8 mouse cellular contexts compared by ENCODE assay signal in genomic region chr9:108452291-108452906, GRCm38 (mm10). TPM values are rescaled to one million over a fixed set of nuclear protein-coding genes. Genes with fewer than 3 reads are reported as not detected.
DNase-seq lines count a peak whose midpoint lies in the region; ATAC-seq and TF ChIP-seq lines count a peak whose summit lies in the region.

No protein-coding gene starts in this region.

- peak overlapping the region; percentile 80 for H3K4me2 ChIP-seq in forebrain, embryonic 16.5 days (ENCODE audit: low read length)

- 0 out of 2 replicates have a peak, but pooled peaks have one; percentile 16 for TF ChIP-seq POLR2A in lung, adult 2 months (IDR thresholded peaks at IDR 0.05; ENCODE audit: borderline replicate concordance, extremely low read depth, low read depth, low read length)

- in situ Hi-C loops in ES-E14 (cut with MboI; ENCODE audit: low sequenced_read_pairs in 2 of 2, unreplicated experiment in 2 of 2), result no loop called here

- H3K4me1 ChIP-seq in ES-E14 (ENCODE audit: control insufficient read depth in 2 of 2, insufficient read depth in 2 of 2, low read length in 2 of 2, poor library complexity in 1 of 2), result peaks cover 7 to 24% of the 10 kb centered on the region in 2 experiments; a peak in 3 of 4 replicates
- peaks cover 42% of the 10 kb centered on the region for H3K4me1 ChIP-seq in forebrain, embryonic 16.5 days (replicated peaks; ENCODE audit: control insufficient read depth, insufficient read depth, low read length)
- no peaks in the 10 kb centered on the region for H3K4me1 ChIP-seq in lung, adult 2 months (ENCODE audit: control insufficient read depth, insufficient read depth, low read length)

- intact Hi-C loops in heart, postnatal 36 days (cut with DNase I), result loop anchor here (5.0 kb wide), 2 partner anchors 55 to 145 kb away; partner anchors contain the start of genes Rhoa and Tcta

- H3K27ac ChIP-seq in ES-E14 (ENCODE audit: insufficient read depth, low read depth, low read length, poor library complexity, severe bottlenecking), result no peak overlapping the region
- peak overlapping the region; percentile 73 for H3K27ac ChIP-seq in forebrain, embryonic 16.5 days (ENCODE audit: low read length)

- peak; percentile 86 for ATAC-seq in forebrain, embryonic 16.5 days
- ATAC-seq in neutrophil, adult 5-6 weeks (ENCODE audit: extremely low read depth, insufficient number of reproducible peaks, low FRiP score, poor library complexity, severe bottlenecking), result peak; percentile 62

- peak; percentile 85 for DNase-seq in ES-E14 (ENCODE audit: low read depth, low spot score)
- peak; percentile 88 for DNase-seq in cerebellum, adult 11-12 months
- DNase-seq in heart, postnatal 36 days, result peak; percentile 89 to 92
- peak; percentile 63 to 87 for DNase-seq in layer of hippocampus, adult 18-20 months (ENCODE audit: low spot score in 2 of 2)
- peak; percentile 85 for DNase-seq in lung, adult 2 months
- peak; percentile 59 to 60 for DNase-seq in thymus, adult 18-20 months

- H3K4me3 ChIP-seq in ES-E14 (ENCODE audit: insufficient read depth in 1 of 2, low read depth in 1 of 2, low read length in 2 of 2, poor library complexity in 1 of 2, severe bottlenecking in 1 of 2), result peak overlapping the region; percentile 51 to 53
- H3K4me3 ChIP-seq in forebrain, embryonic 16.5 days (replicated peaks; ENCODE audit: low read length), result peak overlapping the region; percentile 65
- H3K4me3 ChIP-seq in lung, adult 2 months (replicated peaks; ENCODE audit: extremely low read depth, low read depth, low read length), result peak overlapping the region; percentile 79

- no peaks in the 10 kb centered on the region for H3K27me3 ChIP-seq in forebrain, embryonic 16.5 days (replicated peaks; ENCODE audit: control insufficient read depth, insufficient read depth, low read length)

- no peaks in the 10 kb centered on the region for H3K36me3 ChIP-seq in ES-E14 (ENCODE audit: control insufficient read depth, insufficient read depth, low read length, poor library complexity, severe bottlenecking)
- H3K36me3 ChIP-seq in forebrain, embryonic 16.5 days (ENCODE audit: control insufficient read depth, insufficient read depth), result no peaks in the 10 kb centered on the region

- TF ChIP-seq CTCF in lung, adult 2 months (IDR thresholded peaks at IDR 0.05; ENCODE audit: insufficient read depth, low read length), result peak; percentile 53

- WGBS in forebrain, embryonic 16.5 days, result under 1% methylated on average over 40 of the region's 40 CpGs
- WGBS in lung, adult 2 months, result under 1% methylated on average over 40 of the region's 40 CpGs

- H3K9me3 ChIP-seq in ES-E14 (ENCODE audit: control insufficient read depth, insufficient read depth, low read depth, low read length), result no peaks in the 10 kb centered on the region
- H3K9me3 ChIP-seq in forebrain, embryonic 16.5 days (ENCODE audit: control insufficient read depth, low read length), result no peaks in the 10 kb centered on the region

- peak overlapping the region; percentile 49 for H3K9ac ChIP-seq in ES-E14 (ENCODE audit: insufficient read depth, low read depth, low read length, poor library complexity, severe bottlenecking)
- peak overlapping the region; percentile 77 for H3K9ac ChIP-seq in forebrain, embryonic 16.5 days (replicated peaks; ENCODE audit: low read depth, low read length)

TF ChIP-seq in ES-E14, 5 proteins besides CTCF, POLR2A, EP300 and RAD21:
- TF ChIP-seq HCFC1 (IDR thresholded peaks at IDR 0.05; ENCODE audit: borderline replicate concordance, insufficient read depth, low read length) (peak; percentile 38; the same call in 1 of the 2 replicates), ZC3H11A (IDR thresholded peaks at IDR 0.05; ENCODE audit: borderline replicate concordance, low read depth, low read length) (no peak), ZNF384 (IDR thresholded peaks at IDR 0.05; ENCODE audit: low read depth, low read length) (no peak)

RNA-seq across cellular contexts. Expression of gene Ccdc71, which starts 7.9 kb away (rescaled TPM):
- total RNA-seq in ES-E14 (2012; rRNA removed), result 16.7 and 18.6 TPM in 2 replicates
- polyA plus RNA-seq in forebrain, embryonic 16.5 days (2015; fragmentation: Nextera tagmentation; extraction: Ambion mirVana), result 61.4 and 68.7 TPM in 2 replicates
- total RNA-seq in heart, postnatal 36 days (2021), result 10 to 100 TPM; 22.9 to 24.1 TPM
- 10 to 100 TPM; 34.7 to 40.2 TPM for total RNA-seq in layer of hippocampus, adult 18-20 months (2021)
- polyA plus RNA-seq in lung, adult 2 months (2012; rRNA removed), result 26.8 and 27.2 TPM in 2 replicates
- 15.7 and 19.8 TPM in 2 replicates for total RNA-seq in neutrophil, adult 5-6 weeks (2017)

RNA-seq across cellular contexts. Expression of gene Klhdc8b, which starts 9.0 kb away (rescaled TPM):
- 6.6 and 6.7 TPM in 2 replicates for total RNA-seq in ES-E14 (2012; rRNA removed)
- polyA plus RNA-seq in forebrain, embryonic 16.5 days (2015; fragmentation: Nextera tagmentation; extraction: Ambion mirVana), result 42.6 and 55.6 TPM in 2 replicates
- total RNA-seq in heart, postnatal 36 days (2021), result 1 to 10 TPM; 6.8 to 8.9 TPM
- total RNA-seq in layer of hippocampus, adult 18-20 months (2021), result 10 to 100 TPM; 18.8 to 19.6 TPM
- 108 and 109 TPM in 2 replicates for polyA plus RNA-seq in lung, adult 2 months (2012; rRNA removed)
- 2.9 and 5.7 TPM in 2 replicates for total RNA-seq in neutrophil, adult 5-6 weeks (2017)

RNA-seq across cellular contexts. Expression of gene BC048562, which starts 16.1 kb away (rescaled TPM):
- not detected in 2 replicates for total RNA-seq in ES-E14 (2012; rRNA removed)
- polyA plus RNA-seq in forebrain, embryonic 16.5 days (2015; fragmentation: Nextera tagmentation; extraction: Ambion mirVana), result not detected in 2 replicates
- total RNA-seq in heart, postnatal 36 days (2021), result not detected
- total RNA-seq in layer of hippocampus, adult 18-20 months (2021), result not detected
- polyA plus RNA-seq in lung, adult 2 months (2012; rRNA removed), result not detected in 2 replicates
- not detected in 2 replicates for total RNA-seq in neutrophil, adult 5-6 weeks (2017)

RNA-seq across cellular contexts. Expression of gene Ccdc36, which starts 24.1 kb away (rescaled TPM):
- 1.4 and 1.7 TPM in 2 replicates for total RNA-seq in ES-E14 (2012; rRNA removed)
- 0.96 and 0.99 TPM in 2 replicates for polyA plus RNA-seq in forebrain, embryonic 16.5 days (2015; fragmentation: Nextera tagmentation; extraction: Ambion mirVana)
- not detected for total RNA-seq in heart, postnatal 36 days (2021)
- not detected for total RNA-seq in layer of hippocampus, adult 18-20 months (2021)
- polyA plus RNA-seq in lung, adult 2 months (2012; rRNA removed), result not detected in 2 replicates
- not detected in 2 replicates for total RNA-seq in neutrophil, adult 5-6 weeks (2017)

RNA-seq across cellular contexts. Expression of gene Lamb2, which starts 27.1 kb away (rescaled TPM):
- total RNA-seq in ES-E14 (2012; rRNA removed), result 50.6 and 54.5 TPM in 2 replicates
- polyA plus RNA-seq in forebrain, embryonic 16.5 days (2015; fragmentation: Nextera tagmentation; extraction: Ambion mirVana), result 17.6 and 23.4 TPM in 2 replicates
- 100 to 1,000 TPM; 344 to 366 TPM for total RNA-seq in heart, postnatal 36 days (2021)
- 10 to 100 TPM; 27.5 to 29.5 TPM for total RNA-seq in layer of hippocampus, adult 18-20 months (2021)
- polyA plus RNA-seq in lung, adult 2 months (2012; rRNA removed), result 189 and 231 TPM in 2 replicates
- not detected in 2 replicates for total RNA-seq in neutrophil, adult 5-6 weeks (2017)
